Comparison of ENCODE assay signal across 11 mouse cellular contexts in genomic region chr13:54829450-54829849, GRCm38 (mm10). TPM values are rescaled to one million over a fixed set of nuclear protein-coding genes. Genes with fewer than 3 reads are reported as not detected.
DNase-seq lines count a peak whose midpoint lies in the region; ATAC-seq lines count a peak whose summit lies in the region.
"Had no signal": no experiment of that assay in that cellular context is flagged by ENCODE, and none has a peak within 500 bp of the region (broad histone marks: within the 10 kb centered on the region; RNA-seq: fewer than 3 reads in every experiment).

No protein-coding gene starts in this region.

- H3K4me1 ChIP-seq in heart, embryonic 10.5 days = peaks cover 11% of the 10 kb centered on the region; the same call in 1 of the 2 replicates
- H3K4me1 ChIP-seq in embryonic facial prominence, embryonic 11.5 days (ENCODE audit: control insufficient read depth, insufficient read depth, low read length) = no peaks in the 10 kb centered on the region; the same call in 1 of the 2 replicates
- peaks cover 10% of the 10 kb centered on the region for H3K4me1 ChIP-seq in hindbrain, embryonic 16.5 days (ENCODE audit: control insufficient read depth, insufficient read depth, low read depth, low read length)
- peaks cover 13% of the 10 kb centered on the region for H3K4me1 ChIP-seq in midbrain, embryonic 13.5 days (replicated peaks)

- no peak overlapping the region for H3K4me2 ChIP-seq in embryonic facial prominence, embryonic 11.5 days (ENCODE audit: low read depth, low read length)
- peak overlapping the region; percentile 17; the same call in 1 of the 2 replicates for H3K4me2 ChIP-seq in hindbrain, embryonic 16.5 days (ENCODE audit: low read length)
- peak overlapping the region; percentile 32 for H3K4me2 ChIP-seq in midbrain, embryonic 13.5 days (replicated peaks)

- DNase-seq in heart, embryonic 10.5 days (ENCODE audit: low spot score) = no peak
- DNase-seq in heart, postnatal 36 days = no peak
- peak; percentile 40 for DNase-seq in embryonic facial prominence, embryonic 11.5 days (ENCODE audit: low spot score)
- no peak for DNase-seq in adrenal gland, postnatal 4 days (ENCODE audit: low spot score in 2 of 2)
- no peak for DNase-seq in thymus, postnatal 25 days
- no peak for DNase-seq in natural killer cell, adult 2 months (ENCODE audit: low spot score in 2 of 2)

- no peaks in the 10 kb centered on the region for H3K9me3 ChIP-seq in heart, embryonic 10.5 days
- H3K9me3 ChIP-seq in embryonic facial prominence, embryonic 11.5 days (replicated peaks; ENCODE audit: control insufficient read depth, low read length) = no peaks in the 10 kb centered on the region
- no peaks in the 10 kb centered on the region for H3K9me3 ChIP-seq in hindbrain, embryonic 16.5 days (ENCODE audit: control insufficient read depth, low read length)
- H3K9me3 ChIP-seq in midbrain, embryonic 13.5 days = no peaks in the 10 kb centered on the region

- no peaks in the 10 kb centered on the region for H3K36me3 ChIP-seq in heart, embryonic 10.5 days
- no peaks in the 10 kb centered on the region for H3K36me3 ChIP-seq in embryonic facial prominence, embryonic 11.5 days (replicated peaks; ENCODE audit: control insufficient read depth, insufficient read depth, low read depth, low read length)
- H3K36me3 ChIP-seq in hindbrain, embryonic 16.5 days (ENCODE audit: control insufficient read depth, insufficient read depth, low read length) = no peaks in the 10 kb centered on the region
- no peaks in the 10 kb centered on the region for H3K36me3 ChIP-seq in midbrain, embryonic 13.5 days

- ATAC-seq in embryonic facial prominence, embryonic 11.5 days (replicated peaks; ENCODE audit: insufficient number of reproducible peaks, low FRiP score, low TSS enrichment, low read depth) = no peak
- no peak for ATAC-seq in hindbrain, embryonic 16.5 days
- ATAC-seq in midbrain, embryonic 13.5 days = no peak

- peaks cover 5% of the 10 kb centered on the region; the same call in 1 of the 2 replicates for H3K27me3 ChIP-seq in heart, embryonic 10.5 days (ENCODE audit: insufficient read depth, poor library complexity, severe bottlenecking)
- H3K27me3 ChIP-seq in embryonic facial prominence, embryonic 11.5 days (ENCODE audit: control insufficient read depth, insufficient read depth, low read length) = peaks cover 2% of the 10 kb centered on the region; the same call in 1 of the 2 replicates
- no peaks in the 10 kb centered on the region for H3K27me3 ChIP-seq in hindbrain, embryonic 16.5 days (replicated peaks; ENCODE audit: control insufficient read depth, insufficient read depth, low read length)
- H3K27me3 ChIP-seq in midbrain, embryonic 13.5 days = no peaks in the 10 kb centered on the region

- intact Hi-C loops in heart, postnatal 36 days (cut with DNase I) = no loop called here

- no peak overlapping the region for H3K27ac ChIP-seq in heart, embryonic 10.5 days
- H3K27ac ChIP-seq in embryonic facial prominence, embryonic 11.5 days (replicated peaks; ENCODE audit: low read depth, low read length) = no peak overlapping the region
- H3K27ac ChIP-seq in hindbrain, embryonic 16.5 days (ENCODE audit: low read depth, low read length) = no peak overlapping the region
- no peak overlapping the region for H3K27ac ChIP-seq in midbrain, embryonic 13.5 days

- H3K9ac ChIP-seq in embryonic facial prominence, embryonic 11.5 days (replicated peaks; ENCODE audit: low read length) = no peak overlapping the region
- peak overlapping the region; percentile 30; the same call in 1 of the 2 replicates for H3K9ac ChIP-seq in hindbrain, embryonic 16.5 days (ENCODE audit: low read depth, low read length)
- H3K9ac ChIP-seq in midbrain, embryonic 13.5 days (replicated peaks) = no peak overlapping the region

- WGBS in heart, embryonic 10.5 days = 3% methylated on average over 13 of the region's 13 CpGs
- WGBS in embryonic facial prominence, embryonic 11.5 days = 3% methylated on average over 13 of the region's 13 CpGs
- 6% methylated on average over 13 of the region's 13 CpGs for WGBS in hindbrain, embryonic 16.5 days
- 3% methylated on average over 13 of the region's 13 CpGs for WGBS in midbrain, embryonic 13.5 days

- peak overlapping the region; percentile 16; the same call in 1 of the 2 replicates for H3K4me3 ChIP-seq in heart, embryonic 10.5 days
- H3K4me3 ChIP-seq in embryonic facial prominence, embryonic 11.5 days (ENCODE audit: low read depth, low read length) = no peak overlapping the region
- no peak overlapping the region for H3K4me3 ChIP-seq in hindbrain, embryonic 16.5 days (ENCODE audit: low read length)
- no peak overlapping the region for H3K4me3 ChIP-seq in midbrain, embryonic 13.5 days (replicated peaks)

RNA-seq across cellular contexts. Expression of gene Tspan17, which starts 40.3 kb away (rescaled TPM):
- 5.2 and 5.6 TPM in 2 replicates for polyA plus RNA-seq in heart, embryonic 10.5 days (2016; fragmentation: Nextera tagmentation; extraction: Ambion mirVana)
- total RNA-seq in heart, postnatal 36 days (2021) = 10 to 100 TPM in 1 of 2 experiments, 1 to 10 TPM in 1; 7.6 to 13.0 TPM
- polyA plus RNA-seq in embryonic facial prominence, embryonic 11.5 days (2014; fragmentation: Nextera tagmentation; extraction: Ambion mirVana) = 6.7 and 8.5 TPM in 2 replicates
- polyA plus RNA-seq in hindbrain, embryonic 16.5 days (2015; fragmentation: Nextera tagmentation; extraction: Ambion mirVana) = 105 and 131 TPM in 2 replicates
- 28.3 and 30.5 TPM in 2 replicates for polyA plus RNA-seq in midbrain, embryonic 13.5 days (2015; fragmentation: Nextera tagmentation; extraction: Ambion mirVana)
- total RNA-seq in adrenal gland, postnatal 4 days (2021) = 10 to 100 TPM; 33.0 to 38.4 TPM

RNA-seq across cellular contexts. Expression of gene Eif4e1b, which starts 45.7 kb away (rescaled TPM):
- not detected in 2 replicates for polyA plus RNA-seq in heart, embryonic 10.5 days (2016; fragmentation: Nextera tagmentation; extraction: Ambion mirVana)
- not detected for total RNA-seq in heart, postnatal 36 days (2021)
- not detected in 2 replicates for polyA plus RNA-seq in embryonic facial prominence, embryonic 11.5 days (2014; fragmentation: Nextera tagmentation; extraction: Ambion mirVana)
- polyA plus RNA-seq in hindbrain, embryonic 16.5 days (2015; fragmentation: Nextera tagmentation; extraction: Ambion mirVana) = not detected in 2 replicates
- polyA plus RNA-seq in midbrain, embryonic 13.5 days (2015; fragmentation: Nextera tagmentation; extraction: Ambion mirVana) = not detected in 2 replicates
- total RNA-seq in adrenal gland, postnatal 4 days (2021) = not detected
- total RNA-seq: layer of hippocampus, postnatal 10 days had no signal
- polyA plus RNA-seq: lung, embryonic 16.5 days; neural tube, embryonic 14.5 days had no signal
